Mouse (Mus musculus): ENCODE data around the gene Snhg11. TPM values are rescaled to one million over a fixed set of nuclear protein-coding genes. Genes with fewer than 3 reads are reported as not detected.

Gene Snhg11
- polyA plus RNA-seq, 1 experiment from 2014 or later, result 2.6 TPM

GRCm38 (mm10) chr2:158410022-158411014 is 34.9 kb downstream of the Snhg11 start:
- peak overlapping the region; percentile 94 for H3K9ac ChIP-seq (ENCODE audit: low read depth, low read length)
- H3K27ac ChIP-seq (ENCODE audit: low read length), result peak overlapping the region; percentile 84
- 3% methylated on average over 42 of the region's 67 CpGs for WGBS (ENCODE audit: insufficient replicate concordance)
- peak; percentile 82 for ATAC-seq (ENCODE audit: low read depth)
- H3K4me2 ChIP-seq (ENCODE audit: low read depth, low read length), result peak overlapping the region; percentile 87
- no peaks in the 10 kb centered on the region for H3K9me3 ChIP-seq (replicated peaks; ENCODE audit: control insufficient read depth, low read length)
- no peaks in the 10 kb centered on the region for H3K27me3 ChIP-seq (ENCODE audit: control insufficient read depth, insufficient read depth, low read depth, low read length)
- H3K4me1 ChIP-seq (ENCODE audit: control insufficient read depth, low read depth, low read length), result peaks cover 24% of the 10 kb centered on the region
- no peaks in the 10 kb centered on the region for H3K36me3 ChIP-seq (ENCODE audit: control insufficient read depth, insufficient read depth)
- H3K4me3 ChIP-seq (ENCODE audit: low read depth, low read length), result peak overlapping the region; percentile 96

DNA sequence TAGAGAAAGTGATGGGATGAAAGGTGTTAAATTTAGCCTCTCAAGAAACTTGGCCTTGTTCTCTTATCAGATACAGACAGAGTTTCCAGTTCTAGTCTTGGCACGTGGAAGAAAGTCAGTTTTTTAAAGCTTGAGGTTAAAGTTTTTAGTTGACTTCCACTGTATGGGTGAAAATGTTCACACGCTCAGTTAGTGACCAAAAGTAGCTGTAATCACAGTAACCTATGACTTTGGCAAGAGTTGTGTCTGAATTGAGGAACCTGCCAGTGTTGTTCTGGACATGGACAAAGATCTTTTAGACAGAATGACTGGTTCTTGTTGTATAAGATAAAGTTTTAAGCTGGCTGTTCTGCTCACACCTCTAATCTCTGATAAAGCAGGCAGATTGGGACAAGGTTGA is 37.8 kb downstream of the Snhg11 start:
- WGBS (ENCODE audit: insufficient replicate concordance), result 26% methylated on average over 2 of the region's 2 CpGs
- H3K4me1 ChIP-seq (ENCODE audit: control insufficient read depth, low read depth, low read length), result peaks cover 24% of the 10 kb centered on the region
- no peaks in the 10 kb centered on the region for H3K36me3 ChIP-seq (ENCODE audit: control insufficient read depth, insufficient read depth)
- H3K27me3 ChIP-seq (ENCODE audit: control insufficient read depth, insufficient read depth, low read depth, low read length), result no peaks in the 10 kb centered on the region
- H3K9me3 ChIP-seq (replicated peaks; ENCODE audit: control insufficient read depth, low read length), result no peaks in the 10 kb centered on the region
- no peak overlapping the region for H3K4me2 ChIP-seq (ENCODE audit: low read depth, low read length)
- H3K9ac ChIP-seq (ENCODE audit: low read depth, low read length), result no peak overlapping the region
- ATAC-seq (ENCODE audit: low read depth), result no peak
- no peak overlapping the region for H3K4me3 ChIP-seq (ENCODE audit: low read depth, low read length)
- no peak overlapping the region for H3K27ac ChIP-seq (ENCODE audit: low read length)

DNA sequence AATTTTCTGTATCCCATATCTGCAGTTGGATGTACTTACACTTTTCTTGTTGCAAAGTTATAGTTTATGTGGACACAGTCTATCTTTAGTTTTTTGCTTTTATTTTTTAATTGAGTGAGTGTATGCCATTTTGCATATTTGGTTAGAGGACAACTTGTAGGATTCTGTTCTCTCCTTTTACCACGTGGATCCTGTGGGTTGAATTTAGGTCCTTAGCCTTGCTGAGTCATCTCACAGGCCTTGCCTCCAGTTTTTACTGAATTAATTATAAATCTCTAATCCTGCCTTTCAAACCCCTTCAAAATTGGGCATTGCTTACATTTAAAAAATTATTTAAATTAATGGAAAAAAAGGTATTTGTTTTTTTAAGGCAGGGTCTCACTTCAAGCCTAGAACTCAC is 40.4 kb downstream of the Snhg11 start:
- H3K27ac ChIP-seq (ENCODE audit: low read length), result no peak overlapping the region
- H3K9ac ChIP-seq (ENCODE audit: low read depth, low read length), result no peak overlapping the region
- no peaks in the 10 kb centered on the region for H3K36me3 ChIP-seq (ENCODE audit: control insufficient read depth, insufficient read depth)
- H3K9me3 ChIP-seq (replicated peaks; ENCODE audit: control insufficient read depth, low read length), result no peaks in the 10 kb centered on the region
- H3K4me2 ChIP-seq (ENCODE audit: low read depth, low read length), result no peak overlapping the region
- H3K4me3 ChIP-seq (ENCODE audit: low read depth, low read length), result no peak overlapping the region
- peaks cover 16% of the 10 kb centered on the region for H3K4me1 ChIP-seq (ENCODE audit: control insufficient read depth, low read depth, low read length)
- no peaks in the 10 kb centered on the region for H3K27me3 ChIP-seq (ENCODE audit: control insufficient read depth, insufficient read depth, low read depth, low read length)
- ATAC-seq (ENCODE audit: low read depth), result no peak
- 31% methylated on average over 1 of the region's 1 CpGs for WGBS (ENCODE audit: insufficient replicate concordance)

GRCm38 (mm10) chr2:158418663-158419062 is 43.2 kb downstream of the Snhg11 start:
- no peaks in the 10 kb centered on the region for H3K9me3 ChIP-seq (replicated peaks; ENCODE audit: control insufficient read depth, low read length)
- 67% methylated on average over 1 of the region's 1 CpGs for WGBS (ENCODE audit: insufficient replicate concordance)
- H3K4me2 ChIP-seq (ENCODE audit: low read depth, low read length), result no peak overlapping the region
- H3K27ac ChIP-seq (ENCODE audit: low read length), result no peak overlapping the region
- no peaks in the 10 kb centered on the region for H3K27me3 ChIP-seq (ENCODE audit: control insufficient read depth, insufficient read depth, low read depth, low read length)
- H3K9ac ChIP-seq (ENCODE audit: low read depth, low read length), result no peak overlapping the region
- no peaks in the 10 kb centered on the region; the same call in 1 of the 2 replicates for H3K36me3 ChIP-seq (ENCODE audit: control insufficient read depth, insufficient read depth)
- no peak for ATAC-seq (ENCODE audit: low read depth)
- no peak overlapping the region for H3K4me3 ChIP-seq (ENCODE audit: low read depth, low read length)
- H3K4me1 ChIP-seq (ENCODE audit: control insufficient read depth, low read depth, low read length), result peaks cover 2% of the 10 kb centered on the region

Other genes starting within 250 kb of the Snhg11 start
- gene Tgm2, start 229.2 kb upstream of the Snhg11 start, polyA plus RNA-seq (2015; fragmentation: Nextera tagmentation; extraction: Ambion mirVana), result 66.2 and 74.3 TPM in 2 replicates
- 0.69 and 0.78 TPM in 2 replicates for gene D630003M21Rik, start 146.4 kb upstream of the Snhg11 start, polyA plus RNA-seq (2015; fragmentation: Nextera tagmentation; extraction: Ambion mirVana)
- not detected in 2 replicates for gene Bpi, start 117.5 kb upstream of the Snhg11 start, polyA plus RNA-seq (2015; fragmentation: Nextera tagmentation; extraction: Ambion mirVana)
- 61.5 and 69.9 TPM in 2 replicates for gene Lbp, start 69.1 kb upstream of the Snhg11 start, polyA plus RNA-seq (2015; fragmentation: Nextera tagmentation; extraction: Ambion mirVana)
- 4.4 and 4.7 TPM in 2 replicates for gene Ralgapb, start 34.2 kb downstream of the Snhg11 start, polyA plus RNA-seq (2015; fragmentation: Nextera tagmentation; extraction: Ambion mirVana)
- gene Adig, start 127.0 kb downstream of the Snhg11 start, polyA plus RNA-seq (2015; fragmentation: Nextera tagmentation; extraction: Ambion mirVana), result not detected in 2 replicates
- not detected in 2 replicates for gene Arhgap40, start 137.2 kb downstream of the Snhg11 start, polyA plus RNA-seq (2015; fragmentation: Nextera tagmentation; extraction: Ambion mirVana)
- not detected in 2 replicates for gene Slc32a1, start 235.1 kb downstream of the Snhg11 start, polyA plus RNA-seq (2015; fragmentation: Nextera tagmentation; extraction: Ambion mirVana)
- gene Actr5, start 249.2 kb downstream of the Snhg11 start, polyA plus RNA-seq (2015; fragmentation: Nextera tagmentation; extraction: Ambion mirVana), result 1.8 and 2.3 TPM in 2 replicates

All from liver, embryonic 16.5 days (tissue).